Mouse (Mus musculus): ENCODE results near the gene Ndrg3. TPM values are rescaled to one million over a fixed set of nuclear protein-coding genes. Genes with fewer than 3 reads are reported as not detected.

Gene Ndrg3
- total and polyA plus RNA-seq, 3 experiments = 14.3 to 139 (median 113) TPM

DNA sequence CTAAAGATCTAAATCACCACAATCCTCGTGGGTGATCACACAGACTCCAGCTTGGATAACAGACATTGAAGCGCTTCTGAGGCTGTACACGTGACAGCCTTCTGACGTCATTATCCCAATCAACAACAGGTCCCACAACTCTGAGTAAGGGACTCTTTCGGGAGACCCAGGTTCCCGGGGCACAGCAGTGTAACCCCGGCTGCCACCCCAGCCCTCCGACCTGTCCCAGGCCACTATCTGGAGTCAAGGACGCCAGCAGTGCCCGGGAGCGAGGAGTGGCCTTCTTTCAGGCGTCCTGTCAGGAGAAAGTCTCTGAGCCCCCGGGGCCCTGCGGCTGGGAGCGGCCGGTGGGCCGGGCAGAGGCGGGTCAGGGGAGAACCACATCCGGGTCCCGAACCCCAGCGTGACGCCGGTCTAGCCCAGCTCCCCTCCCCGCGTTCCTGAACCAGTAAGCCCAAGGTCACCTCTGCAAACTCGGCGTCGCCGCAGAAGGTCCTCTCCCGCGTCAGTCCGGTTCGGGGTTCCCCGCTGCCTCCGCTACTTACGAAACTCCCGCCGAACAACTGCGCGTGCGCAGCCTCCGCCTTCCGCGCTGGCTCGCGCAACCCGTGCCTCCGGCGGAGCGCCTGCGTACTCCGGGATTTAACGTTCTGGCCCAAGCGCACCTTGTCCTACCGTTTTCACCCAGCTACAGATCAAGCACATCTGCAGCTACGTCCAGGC, 14.8 kb upstream of the Ndrg3 start, which contains the start of gene Dsn1:
TSS of gene Dsn1 (minus strand) at position 644 of the 723 bp plus-strand sequence.
- no peaks in the 10 kb centered on the region for H3K27me3 ChIP-seq (ENCODE audit: insufficient read depth, low read length)
- ATAC-seq (ENCODE audit: extremely low read depth, insufficient number of reproducible peaks, low FRiP score, poor library complexity, severe bottlenecking) (peak; percentile 50), DNase-seq (ENCODE audit: low spot score) (peak; percentile 83)
- H3K9me3 ChIP-seq (replicated peaks) = no peaks in the 10 kb centered on the region
- TF ChIP-seq GATA2 (IDR thresholded peaks at IDR 0.05; ENCODE audit: borderline replicate concordance, low read depth, low read length) (no peak), POLR2AphosphoS5 (IDR thresholded peaks at IDR 0.05; ENCODE audit: insufficient replicate concordance, low read depth, low read length) (no peak), TAL1 (conservative IDR thresholded peaks at IDR 0.05; ENCODE audit: low read depth, low read length) (no peak), CTCF (IDR thresholded peaks at IDR 0.05; ENCODE audit: low read depth, low read length) (no peak), GATA1 (IDR thresholded peaks at IDR 0.05; ENCODE audit: borderline replicate concordance, low read length) (no peak)
- peak within 1 kb of the TSS; percentile 80 for H3K4me3 ChIP-seq (ENCODE audit: low read depth, low read length)
- peaks cover 68% of the 10 kb centered on the region for H3K4me1 ChIP-seq (ENCODE audit: insufficient read depth, low read depth, low read length)
- peaks cover 38% of the 10 kb centered on the region for H3K36me3 ChIP-seq (replicated peaks)

DNA sequence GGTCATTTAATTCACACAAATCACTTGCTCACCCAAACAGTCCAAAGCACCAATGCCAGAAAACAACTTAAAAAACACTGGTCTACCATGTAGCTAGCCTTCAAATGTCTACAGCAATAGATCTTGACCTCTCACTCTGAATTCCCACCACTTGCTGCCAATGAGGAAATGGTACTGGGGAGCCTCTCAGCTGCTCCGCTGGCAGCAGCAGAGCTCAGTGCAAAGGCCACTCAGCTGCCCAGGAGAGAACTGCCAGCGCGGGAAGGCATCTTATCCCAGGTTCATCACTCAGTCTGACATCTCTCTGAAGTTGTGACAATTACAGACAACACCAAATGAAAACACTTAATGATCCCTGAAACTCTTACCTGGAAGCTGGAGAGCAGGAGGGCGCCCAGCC, 10.5 kb upstream of the Ndrg3 start:
- no peak for DNase-seq (ENCODE audit: low spot score)
- Histone ChIP-seq H3K4me1 (ENCODE audit: insufficient read depth, low read depth, low read length) (peaks cover 47% of the 10 kb centered on the region), H3K9me3 (replicated peaks) (no peaks in the 10 kb centered on the region), H3K27me3 (ENCODE audit: insufficient read depth, low read length) (no peaks in the 10 kb centered on the region), H3K36me3 (replicated peaks) (peaks cover 79% of the 10 kb centered on the region), H3K4me3 (ENCODE audit: low read depth, low read length) (no peak overlapping the region)
- TF ChIP-seq GATA2 (IDR thresholded peaks at IDR 0.05; ENCODE audit: borderline replicate concordance, low read depth, low read length) (no peak), TAL1 (conservative IDR thresholded peaks at IDR 0.05; ENCODE audit: low read depth, low read length) (no peak), CTCF (IDR thresholded peaks at IDR 0.05; ENCODE audit: low read depth, low read length) (no peak), GATA1 (IDR thresholded peaks at IDR 0.05; ENCODE audit: borderline replicate concordance, low read length) (no peak), POLR2AphosphoS5 (IDR thresholded peaks at IDR 0.05; ENCODE audit: insufficient replicate concordance, low read depth, low read length) (no peak)
- ATAC-seq (ENCODE audit: extremely low read depth, insufficient number of reproducible peaks, low FRiP score, poor library complexity, severe bottlenecking) = no peak

- H3K9me3 ChIP-seq (replicated peaks) = no peaks in the 10 kb centered on the region
- no peak for ATAC-seq (ENCODE audit: extremely low read depth, insufficient number of reproducible peaks, low FRiP score, poor library complexity, severe bottlenecking)
These were observed 6.4 kb upstream of the Ndrg3 start for GRCm38 (mm10) chr2:156998263-156998662.

DNA sequence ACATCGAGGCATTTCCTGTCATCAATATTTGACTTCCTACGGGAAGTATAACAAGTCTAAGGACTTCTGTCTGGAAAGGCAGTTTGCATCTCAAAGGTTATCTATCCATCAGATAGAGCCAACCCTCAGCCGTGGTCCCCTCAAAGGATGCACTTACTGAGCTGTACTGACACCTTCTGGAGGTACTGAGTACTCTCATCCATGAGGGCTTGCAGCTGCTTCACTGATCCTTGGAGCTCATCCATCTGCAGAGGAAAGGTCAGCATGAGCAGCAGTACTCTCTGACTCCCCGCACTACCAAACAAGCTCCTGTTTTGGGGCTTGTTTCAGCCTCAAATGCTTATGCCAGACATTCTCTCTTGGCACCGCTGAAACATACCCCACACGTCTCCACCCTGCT, 4.7 kb upstream of the Ndrg3 start:
- ATAC-seq (ENCODE audit: extremely low read depth, insufficient number of reproducible peaks, low FRiP score, poor library complexity, severe bottlenecking) = no peak

More at GRCm38 (mm10) chr2:156998263-156998662, 6.4 kb upstream of the Ndrg3 start:
- Histone ChIP-seq H3K36me3 (replicated peaks) (peaks cover 89% of the 10 kb centered on the region), H3K4me3 (ENCODE audit: low read depth, low read length) (no peak overlapping the region), H3K27me3 (ENCODE audit: insufficient read depth, low read length) (no peaks in the 10 kb centered on the region), H3K4me1 (ENCODE audit: insufficient read depth, low read depth, low read length) (peaks cover 25% of the 10 kb centered on the region)
- no peak for DNase-seq (ENCODE audit: low spot score)
- TF ChIP-seq POLR2AphosphoS5 (IDR thresholded peaks at IDR 0.05; ENCODE audit: insufficient replicate concordance, low read depth, low read length) (no peak), CTCF (IDR thresholded peaks at IDR 0.05; ENCODE audit: low read depth, low read length) (no peak), TAL1 (conservative IDR thresholded peaks at IDR 0.05; ENCODE audit: low read depth, low read length) (no peak), GATA1 (IDR thresholded peaks at IDR 0.05; ENCODE audit: borderline replicate concordance, low read length) (no peak), GATA2 (IDR thresholded peaks at IDR 0.05; ENCODE audit: borderline replicate concordance, low read depth, low read length) (no peak)

GRCm38 (mm10) chr2:156990727-156991431, 977 bp downstream of the Ndrg3 start:
- Histone ChIP-seq H3K4me1 (ENCODE audit: insufficient read depth, low read depth, low read length) (peaks cover 53% of the 10 kb centered on the region), H3K36me3 (replicated peaks) (peaks cover 34% of the 10 kb centered on the region), H3K9me3 (replicated peaks) (no peaks in the 10 kb centered on the region), H3K27me3 (ENCODE audit: insufficient read depth, low read length) (no peaks in the 10 kb centered on the region), H3K4me3 (ENCODE audit: low read depth, low read length) (peak overlapping the region; percentile 97)
- ATAC-seq (ENCODE audit: extremely low read depth, insufficient number of reproducible peaks, low FRiP score, poor library complexity, severe bottlenecking) (no peak), DNase-seq (ENCODE audit: low spot score) (no peak)
- TF ChIP-seq POLR2AphosphoS5 (IDR thresholded peaks at IDR 0.05; ENCODE audit: insufficient replicate concordance, low read depth, low read length) (no peak), CTCF (IDR thresholded peaks at IDR 0.05; ENCODE audit: low read depth, low read length) (no peak), TAL1 (conservative IDR thresholded peaks at IDR 0.05; ENCODE audit: low read depth, low read length) (no peak), GATA1 (IDR thresholded peaks at IDR 0.05; ENCODE audit: borderline replicate concordance, low read length) (no peak), GATA2 (IDR thresholded peaks at IDR 0.05; ENCODE audit: borderline replicate concordance, low read depth, low read length) (no peak)

More for the DNA sequence above, 4.7 kb upstream of the Ndrg3 start:
- Histone ChIP-seq H3K4me1 (ENCODE audit: insufficient read depth, low read depth, low read length) (peaks cover 28% of the 10 kb centered on the region), H3K9me3 (replicated peaks) (no peaks in the 10 kb centered on the region), H3K36me3 (replicated peaks) (peaks cover 82% of the 10 kb centered on the region), H3K4me3 (ENCODE audit: low read depth, low read length) (no peak overlapping the region), H3K27me3 (ENCODE audit: insufficient read depth, low read length) (no peaks in the 10 kb centered on the region)
- TF ChIP-seq POLR2AphosphoS5 (IDR thresholded peaks at IDR 0.05; ENCODE audit: insufficient replicate concordance, low read depth, low read length) (no peak), GATA2 (IDR thresholded peaks at IDR 0.05; ENCODE audit: borderline replicate concordance, low read depth, low read length) (no peak), TAL1 (conservative IDR thresholded peaks at IDR 0.05; ENCODE audit: low read depth, low read length) (no peak), GATA1 (IDR thresholded peaks at IDR 0.05; ENCODE audit: borderline replicate concordance, low read length) (no peak), CTCF (IDR thresholded peaks at IDR 0.05; ENCODE audit: low read depth, low read length) (no peak)
- no peak for DNase-seq (ENCODE audit: low spot score)

DNA sequence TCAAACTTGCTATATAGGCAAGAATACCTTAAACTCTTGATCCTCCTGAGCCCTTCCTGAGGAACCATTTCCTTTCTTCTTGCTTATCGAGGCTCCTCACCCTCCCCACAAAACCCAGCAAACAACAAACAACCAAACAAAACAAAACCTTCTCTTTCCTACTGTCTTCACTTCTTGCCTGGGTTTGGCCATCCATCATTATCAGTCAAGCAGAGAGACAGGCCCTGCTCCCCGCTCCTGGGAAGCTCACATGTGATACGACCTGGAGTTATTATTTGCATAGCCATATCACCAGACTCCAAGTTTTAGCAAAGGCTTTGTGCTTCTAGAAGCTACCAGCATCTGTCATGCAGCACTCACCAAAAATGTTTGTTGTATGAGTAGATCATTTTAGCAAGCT, 4.5 kb downstream of the Ndrg3 start:
- TF ChIP-seq CTCF (IDR thresholded peaks at IDR 0.05; ENCODE audit: low read depth, low read length) (no peak), POLR2AphosphoS5 (IDR thresholded peaks at IDR 0.05; ENCODE audit: insufficient replicate concordance, low read depth, low read length) (no peak), TAL1 (conservative IDR thresholded peaks at IDR 0.05; ENCODE audit: low read depth, low read length) (no peak), GATA1 (IDR thresholded peaks at IDR 0.05; ENCODE audit: borderline replicate concordance, low read length) (no peak), GATA2 (IDR thresholded peaks at IDR 0.05; ENCODE audit: borderline replicate concordance, low read depth, low read length) (no peak)
- peaks cover 60% of the 10 kb centered on the region for H3K4me1 ChIP-seq (ENCODE audit: insufficient read depth, low read depth, low read length)
- peaks cover 21% of the 10 kb centered on the region for H3K36me3 ChIP-seq (replicated peaks)
- H3K27me3 ChIP-seq (ENCODE audit: insufficient read depth, low read length) = no peaks in the 10 kb centered on the region
- ATAC-seq (ENCODE audit: extremely low read depth, insufficient number of reproducible peaks, low FRiP score, poor library complexity, severe bottlenecking) (no peak), DNase-seq (ENCODE audit: low spot score) (no peak)
- H3K4me3 ChIP-seq (ENCODE audit: low read depth, low read length) = no peak overlapping the region
- no peaks in the 10 kb centered on the region for H3K9me3 ChIP-seq (replicated peaks)

Measured in G1E (cell line).